Mouse (Mus musculus): ENCODE measurements around the gene Nploc4. TPM values are rescaled to one million over a fixed set of nuclear protein-coding genes. Genes with fewer than 3 reads are reported as not detected.

The Nploc4 gene
- 48.3 and 52.9 TPM in 2 replicates for polyA plus RNA-seq (2012)

GRCm38 (mm10) chr11:120437152-120437856, at the start of gene Nploc4:
TSS of gene Nploc4 (minus strand) at chr11:120437708.

GRCm38 (mm10) chr11:120484265-120484981, 46.9 kb upstream of the Nploc4 start, which contains the start of gene Mrpl12:
TSS of gene Mrpl12 (plus strand) at chr11:120484613.

GRCm38 (mm10) chr11:120467051-120467735, 29.7 kb upstream of the Nploc4 start, which contains the start of gene Arl16:
TSS of gene Arl16 (minus strand) at chr11:120467607.

GRCm38 (mm10) chr11:120457772-120458751, 20.6 kb upstream of the Nploc4 start, which contains the start of the genes Oxld1 and Ccdc137:
TSS of gene Oxld1 (minus strand) at chr11:120458068.
TSS of gene Ccdc137 (plus strand) at chr11:120458115.

GRCm38 (mm10) chr11:120453306-120453705, 15.8 kb upstream of the Nploc4 start, which contains the start of gene Pde6g:
TSS of gene Pde6g (minus strand) at chr11:120453500.

GRCm38 (mm10) chr11:120442344-120442743, 4.8 kb upstream of the Nploc4 start, which contains the start of gene Tspan10:
TSS of gene Tspan10 (plus strand) at chr11:120442644.

GRCm38 (mm10) chr11:120378611-120379540, 58.6 kb downstream of the Nploc4 start, which contains the start of gene Faap100:
TSS of gene Faap100 (minus strand) at chr11:120378764.

GRCm38 (mm10) chr11:120361295-120361694, 76.2 kb downstream of the Nploc4 start, which contains the start of gene Fscn2:
TSS of gene Fscn2 (plus strand) at chr11:120361534.

GRCm38 (mm10) chr11:120347791-120348683, 89.5 kb downstream of the Nploc4 start, which contains the start of gene Actg1:
TSS of gene Actg1 (minus strand) at chr11:120348542.

Other genes starting within 250 kb of the Nploc4 start
- 45.0 and 61.7 TPM in 2 replicates for gene Bahcc1, start 204.8 kb downstream of the Nploc4 start, polyA plus RNA-seq (2012)
- 934 and 983 TPM in 2 replicates for gene Actg1, start 89.2 kb downstream of the Nploc4 start, polyA plus RNA-seq (2012)
- gene Fscn2, start 76.2 kb downstream of the Nploc4 start, polyA plus RNA-seq (2012): not detected in 2 replicates
- gene Faap100, start 58.9 kb downstream of the Nploc4 start, polyA plus RNA-seq (2012): 32.5 and 33.7 TPM in 2 replicates
- 0.06 and 0.08 TPM in 2 replicates for gene Tspan10, start 4.9 kb upstream of the Nploc4 start, polyA plus RNA-seq (2012)
- gene Pde6g, start 15.8 kb upstream of the Nploc4 start, polyA plus RNA-seq (2012): 0.02 TPM in 1 of 2 replicates, not detected in the other
- gene Oxld1, start 20.4 kb upstream of the Nploc4 start, polyA plus RNA-seq (2012): 9.0 and 9.9 TPM in 2 replicates
- 31.2 and 32.6 TPM in 2 replicates for gene Ccdc137, start 20.4 kb upstream of the Nploc4 start, polyA plus RNA-seq (2012)
- gene Arl16, start 29.9 kb upstream of the Nploc4 start, polyA plus RNA-seq (2012): 22.3 and 23.4 TPM in 2 replicates
- gene Mrpl12, start 46.9 kb upstream of the Nploc4 start, polyA plus RNA-seq (2012): 467 and 483 TPM in 2 replicates
- 47.2 and 58.4 TPM in 2 replicates for gene Slc25a10, start 54.1 kb upstream of the Nploc4 start, polyA plus RNA-seq (2012)
- gene Gcgr, start 93.0 kb upstream of the Nploc4 start, polyA plus RNA-seq (2012): not detected in 2 replicates
- gene Mcrip1, start 112.0 kb upstream of the Nploc4 start, polyA plus RNA-seq (2012): 170 and 188 TPM in 2 replicates
- gene Ppp1r27, start 113.4 kb upstream of the Nploc4 start, polyA plus RNA-seq (2012): 0.24 TPM in 1 of 2 replicates, not detected in the other
- 1,164 and 1,680 TPM in 2 replicates for gene P4hb, start 135.5 kb upstream of the Nploc4 start, polyA plus RNA-seq (2012)
- gene Arhgdia, start 143.9 kb upstream of the Nploc4 start, polyA plus RNA-seq (2012): 1,098 and 1,284 TPM in 2 replicates
- gene Alyref, start 160.7 kb upstream of the Nploc4 start, polyA plus RNA-seq (2012): 339 and 360 TPM in 2 replicates
- 111 and 156 TPM in 2 replicates for gene Anapc11, start 160.7 kb upstream of the Nploc4 start, polyA plus RNA-seq (2012)
- 1.6 and 2.9 TPM in 2 replicates for gene Npb, start 170.8 kb upstream of the Nploc4 start, polyA plus RNA-seq (2012)
- gene Pcyt2, start 180.2 kb upstream of the Nploc4 start, polyA plus RNA-seq (2012): 93.8 and 116 TPM in 2 replicates
- 246 and 280 TPM in 2 replicates for gene Sirt7, start 187.5 kb upstream of the Nploc4 start, polyA plus RNA-seq (2012)
- 51.4 and 66.1 TPM in 2 replicates for gene Mafg, start 195.9 kb upstream of the Nploc4 start, polyA plus RNA-seq (2012)
- 1.2 and 1.5 TPM in 2 replicates for gene Pycr1, start 206.1 kb upstream of the Nploc4 start, polyA plus RNA-seq (2012)
- gene Myadml2, start 210.4 kb upstream of the Nploc4 start, polyA plus RNA-seq (2012): 0.05 TPM in 1 of 2 replicates, not detected in the other
- 0.17 and 0.18 TPM in 2 replicates for gene Notum, start 223.5 kb upstream of the Nploc4 start, polyA plus RNA-seq (2012)
- 360 and 376 TPM in 2 replicates for gene Aspscr1, start 235.3 kb upstream of the Nploc4 start, polyA plus RNA-seq (2012)